Mouse (Mus musculus) midbrain, embryonic 10.5 days (tissue): ENCODE data around the gene Ccdc136. TPM values are rescaled to one million over a fixed set of nuclear protein-coding genes. Genes with fewer than 3 reads are reported as not detected.
"Not testable (repeated sequence)": the region's sequence is repeated elsewhere in the genome, so short reads cannot be mapped to it uniquely, and the experiment has no call there.

Source experiments
- DNase-seq: peaks from one replicate; pipeline ENCODE4 v3.0.0-alpha.2; 2017; ENCODE audit warnings: low spot score
- H3K27ac ChIP-seq: fragments of 300-500 bp; sonication (generic); replicated peaks from 2 replicates; pipeline ENCODE4 v1.5.1; 2016; ENCODE audit warnings: mild to moderate bottlenecking
- H3K27me3 ChIP-seq: fragments of 300-500 bp; sonication (generic); 2 replicates; pipeline ENCODE4 v1.6.1; 2016; ENCODE audit warnings: low read depth, mild to moderate bottlenecking; ENCODE audit not compliant: poor library complexity, severe bottlenecking
- H3K36me3 ChIP-seq: fragments of 300-500 bp; sonication (generic); 2 replicates; pipeline ENCODE4 v1.6.1; 2016; ENCODE audit warnings: mild to moderate bottlenecking, moderate library complexity
- H3K4me1 ChIP-seq: fragments of 300-500 bp; sonication (generic); 2 replicates; pipeline ENCODE4 v1.6.1; 2016
- H3K4me3 ChIP-seq: fragments of 300-500 bp; sonication (generic); 2 replicates; pipeline ENCODE4 v1.5.1; 2016; ENCODE audit warnings: mild to moderate bottlenecking, moderate library complexity
- H3K9me3 ChIP-seq: fragments of 300-500 bp; sonication (generic); replicated peaks from 2 replicates; pipeline ENCODE4 v1.6.1; 2016; ENCODE audit warnings: mild to moderate bottlenecking
- WGBS: fragments of 180-500 bp; shearing (Covaris S2); methylation state at CpG from one replicate; pipeline ENCODE4 v1.1.7; 2016; 5-methylcytosine and 5-hydroxymethylcytosine counted together
- polyA plus RNA-seq: library from polyadenylated mRNA; unstranded; fragments of >200 nt; fragmentation: Nextera tagmentation; extraction: Ambion mirVana; gene quantifications from 2 replicates; pipeline ENCODE4 v1.2.1, GENCODE M21; 2016

The Ccdc136 gene
- polyA plus RNA-seq, result 20.9 and 21.7 TPM in 2 replicates

- H3K27ac ChIP-seq, result peak within 1 kb of the TSS; percentile 83
- peak within 1 kb of the TSS; percentile 83 for H3K4me3 ChIP-seq
- peaks cover 51% of the 10 kb centered on the region for H3K27me3 ChIP-seq
- WGBS, result under 1% methylated on average over 48 of the region's 49 CpGs
- peaks cover 27% of the 10 kb centered on the region for H3K4me1 ChIP-seq
- peaks cover 6% of the 10 kb centered on the region; the same call in 1 of the 2 replicates for H3K36me3 ChIP-seq
- peak; percentile 79 for DNase-seq
- no peaks in the 10 kb centered on the region for H3K9me3 ChIP-seq
These were observed at the start of gene Ccdc136 for GRCm38 (mm10) chr6:29395910-29396713. Ccdc136 (plus strand) TSS chr6:29396309.

GRCm38 (mm10) chr6:29346512-29346911 is 49.6 kb upstream of the Ccdc136 start:
- H3K4me3 ChIP-seq, DNase-seq, H3K36me3 ChIP-seq, H3K9me3 ChIP-seq, H3K27me3 ChIP-seq, H3K27ac ChIP-seq: not testable (repeated sequence)
- H3K4me1 ChIP-seq, result peaks cover 15% of the 10 kb centered on the region
- WGBS, result 91% methylated on average over 2 of the region's 2 CpGs

DNA sequence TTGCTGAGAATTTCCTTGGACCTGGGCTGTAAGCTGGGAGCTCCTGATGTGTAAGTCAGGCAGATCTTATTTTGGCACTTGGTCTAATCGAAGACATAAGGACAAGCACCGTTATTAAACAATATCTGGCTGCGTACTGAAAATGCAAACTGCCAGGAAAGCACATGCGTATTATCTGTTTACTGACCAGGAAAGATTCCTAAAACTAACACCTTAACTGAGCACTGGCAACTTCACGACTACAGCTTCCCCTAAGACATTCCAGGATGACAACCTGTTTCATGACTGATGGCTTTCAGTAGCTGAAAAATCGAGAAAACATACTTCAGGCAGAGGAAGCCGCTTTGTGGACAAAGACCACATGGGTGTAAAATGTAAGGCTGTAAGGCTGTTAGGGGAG is 48.9 kb upstream of the Ccdc136 start:
- DNase-seq, result no peak
- 0 out of 2 replicates have a peak, but pooled peaks cover 2% of the 10 kb centered on the region for H3K36me3 ChIP-seq

GRCm38 (mm10) chr6:29347665-29348370 is 48.3 kb upstream of the Ccdc136 start, which contains the start of gene Calu:
Calu (plus strand) TSS chr6:29348069.
- H3K9me3 ChIP-seq, result no peaks in the 10 kb centered on the region
- under 1% methylated on average over 55 of the region's 55 CpGs for WGBS
- peak; percentile 100 for DNase-seq

More for the DNA sequence above, 48.9 kb upstream of the Ccdc136 start:
- H3K9me3 ChIP-seq, result no peaks in the 10 kb centered on the region
- WGBS, result 43% methylated on average over 7 of the region's 7 CpGs
- peak overlapping the region; percentile 92 for H3K27ac ChIP-seq
- H3K4me3 ChIP-seq, result peak overlapping the region; percentile 84
- peaks cover 15% of the 10 kb centered on the region for H3K4me1 ChIP-seq
- no peaks in the 10 kb centered on the region for H3K27me3 ChIP-seq

GRCm38 (mm10) chr6:29348371-29348724 is 47.8 kb upstream of the Ccdc136 start:
- WGBS, result under 1% methylated on average over 15 of the region's 15 CpGs
- Histone ChIP-seq H3K4me1 (peaks cover 15% of the 10 kb centered on the region), H3K27me3 (no peaks in the 10 kb centered on the region), H3K9me3 (no peaks in the 10 kb centered on the region), H3K36me3 (0 out of 2 replicates have a peak, but pooled peaks cover 2% of the 10 kb centered on the region), H3K27ac (peak overlapping the region; percentile 92), H3K4me3 (peak overlapping the region; percentile 84)
- DNase-seq, result no peak

More at GRCm38 (mm10) chr6:29347665-29348370, 48.3 kb upstream of the Ccdc136 start, which contains the start of gene Calu:
- H3K4me1 ChIP-seq, result peaks cover 15% of the 10 kb centered on the region
- H3K27ac ChIP-seq, result peak within 1 kb of the TSS; percentile 92
- H3K4me3 ChIP-seq, result peak within 1 kb of the TSS; percentile 84
- 0 out of 2 replicates have a peak, but pooled peaks cover 2% of the 10 kb centered on the region for H3K36me3 ChIP-seq
- H3K27me3 ChIP-seq, result no peaks in the 10 kb centered on the region

GRCm38 (mm10) chr6:29351613-29352012 is 44.5 kb upstream of the Ccdc136 start:
- Histone ChIP-seq H3K4me1 (peaks cover 15% of the 10 kb centered on the region), H3K27me3 (no peaks in the 10 kb centered on the region), H3K36me3 (peaks cover 7% of the 10 kb centered on the region), H3K9me3 (no peaks in the 10 kb centered on the region), H3K4me3 (no peak overlapping the region), H3K27ac (no peak overlapping the region)
- no peak for DNase-seq

DNA sequence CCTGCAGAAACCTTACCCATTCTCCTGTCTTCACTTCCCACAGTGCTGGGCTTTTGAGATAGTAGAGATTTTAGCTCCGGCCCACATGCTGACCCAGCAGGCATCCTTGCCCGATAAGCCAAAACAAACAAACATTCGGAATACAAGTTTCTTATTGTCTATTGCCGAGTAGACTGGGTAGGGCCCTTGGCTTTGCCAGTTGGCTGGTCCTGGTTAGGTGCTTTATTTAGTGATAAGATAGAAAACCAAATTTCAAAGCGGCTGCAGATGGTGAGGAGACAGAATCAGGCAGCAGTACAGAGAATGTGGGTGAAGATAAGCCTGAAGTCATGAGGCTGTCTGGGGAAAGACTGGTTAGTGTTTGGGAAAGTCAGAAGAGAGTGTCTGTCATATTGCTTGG is 43.3 kb upstream of the Ccdc136 start:
- no peak overlapping the region for H3K4me3 ChIP-seq
- H3K9me3 ChIP-seq, result no peaks in the 10 kb centered on the region
- no peaks in the 10 kb centered on the region for H3K27me3 ChIP-seq
- H3K36me3 ChIP-seq, result peaks cover 19% of the 10 kb centered on the region
- peaks cover 8% of the 10 kb centered on the region for H3K4me1 ChIP-seq
- 45% methylated on average over 5 of the region's 5 CpGs for WGBS
- no peak for DNase-seq
- H3K27ac ChIP-seq, result no peak overlapping the region

DNA sequence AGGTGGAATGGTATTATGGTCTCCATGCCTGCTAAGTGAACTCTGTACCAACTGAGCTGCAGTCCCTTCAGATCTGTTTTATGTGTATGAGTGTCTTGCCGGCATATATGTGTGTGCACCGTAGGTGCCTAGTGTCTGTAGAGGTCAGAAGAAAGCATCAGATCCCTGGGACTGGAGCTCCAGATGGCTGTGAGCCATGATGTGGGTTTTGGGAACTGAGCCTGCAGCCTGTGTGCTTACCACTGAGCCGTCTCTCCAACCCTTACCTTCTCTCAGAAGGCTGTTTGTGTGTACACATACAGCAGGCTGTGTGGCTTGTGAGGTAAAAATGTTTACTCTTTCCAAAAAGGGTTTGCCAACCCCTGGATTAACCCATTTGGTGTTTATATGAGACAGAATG is 36.7 kb upstream of the Ccdc136 start:
- Histone ChIP-seq H3K4me3 (no peak overlapping the region), H3K4me1 (no peaks in the 10 kb centered on the region), H3K36me3 (peaks cover 72% of the 10 kb centered on the region), H3K9me3 (no peaks in the 10 kb centered on the region), H3K27ac (no peak overlapping the region), H3K27me3 (no peaks in the 10 kb centered on the region)
- 95% methylated on average over 3 of the region's 3 CpGs for WGBS
- DNase-seq, result no peak

GRCm38 (mm10) chr6:29360211-29360610 is 35.9 kb upstream of the Ccdc136 start:
- H3K4me1 ChIP-seq, result no peaks in the 10 kb centered on the region
- 92% methylated on average over 6 of the region's 6 CpGs for WGBS
- H3K27ac ChIP-seq, result no peak overlapping the region
- no peak for DNase-seq
- H3K4me3 ChIP-seq, result no peak overlapping the region
- H3K9me3 ChIP-seq, result no peaks in the 10 kb centered on the region
- no peaks in the 10 kb centered on the region for H3K27me3 ChIP-seq
- H3K36me3 ChIP-seq, result peaks cover 78% of the 10 kb centered on the region

GRCm38 (mm10) chr6:29362246-29363128 is 33.6 kb upstream of the Ccdc136 start:
- Histone ChIP-seq H3K36me3 (peaks cover 86% of the 10 kb centered on the region), H3K4me1 (no peaks in the 10 kb centered on the region), H3K4me3 (no peak overlapping the region), H3K9me3 (no peaks in the 10 kb centered on the region), H3K27ac (no peak overlapping the region), H3K27me3 (no peaks in the 10 kb centered on the region)
- no peak for DNase-seq
- 80% methylated on average over 7 of the region's 7 CpGs for WGBS

DNA sequence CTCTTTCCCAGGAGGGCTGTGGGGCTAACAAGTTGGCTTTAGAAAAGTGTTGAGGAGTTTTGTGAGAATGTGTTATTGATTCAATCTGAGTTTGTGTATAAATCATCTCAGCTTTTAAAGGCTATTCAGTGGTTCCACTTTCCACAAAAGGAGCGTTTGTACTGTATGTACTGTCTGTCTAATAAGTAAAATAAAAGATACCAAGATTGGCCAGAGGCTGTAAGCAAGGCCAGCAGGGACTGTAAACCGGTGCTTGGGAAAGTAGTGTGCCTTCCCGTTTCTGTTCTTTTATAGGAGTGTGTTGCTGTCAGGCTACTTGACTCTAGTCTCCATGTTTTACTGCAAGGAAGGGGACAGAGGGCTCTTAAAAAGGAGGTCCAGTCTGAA is 33.0 kb upstream of the Ccdc136 start:
- H3K27ac ChIP-seq, result no peak overlapping the region
- WGBS, result 96% methylated on average over 3 of the region's 3 CpGs
- DNase-seq, result no peak
- no peaks in the 10 kb centered on the region for H3K4me1 ChIP-seq
- H3K36me3 ChIP-seq, result peaks cover 86% of the 10 kb centered on the region
- no peak overlapping the region for H3K4me3 ChIP-seq
- no peaks in the 10 kb centered on the region for H3K9me3 ChIP-seq
- no peaks in the 10 kb centered on the region for H3K27me3 ChIP-seq

DNA sequence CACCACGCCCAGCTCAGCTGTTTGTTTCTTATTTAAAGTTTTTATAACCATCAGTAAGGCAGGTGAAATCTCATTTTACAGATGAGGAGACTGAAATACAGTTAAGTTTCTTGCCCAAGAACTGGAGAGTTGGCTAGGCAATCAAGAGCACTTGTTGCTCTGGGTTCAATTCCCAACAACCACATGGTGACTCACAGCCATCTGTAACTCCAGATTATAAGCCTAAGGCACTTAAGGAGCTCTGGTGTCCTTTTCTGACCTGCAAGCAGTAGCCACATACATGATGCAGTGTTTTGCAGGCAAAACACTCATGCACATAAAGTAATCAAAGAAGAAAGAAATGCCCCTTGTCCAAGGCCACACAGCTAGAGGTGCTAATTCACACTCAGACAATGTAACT is 30.8 kb upstream of the Ccdc136 start:
- no peaks in the 10 kb centered on the region for H3K27me3 ChIP-seq
- H3K4me1 ChIP-seq, result no peaks in the 10 kb centered on the region
- no peak overlapping the region for H3K27ac ChIP-seq
- DNase-seq, result no peak
- no peaks in the 10 kb centered on the region for H3K9me3 ChIP-seq
- no peak overlapping the region for H3K4me3 ChIP-seq
- WGBS, result 94% methylated on average over 1 of the region's 1 CpGs
- peaks cover 84% of the 10 kb centered on the region for H3K36me3 ChIP-seq
